Mouse (Mus musculus) cerebral cortex, adult 2 months (tissue): ENCODE measurements around the gene Hist1h3a.

Source experiments
- WGBS: fragments of 180-500 bp; shearing (Covaris S2); methylation state at CpG from one replicate; pipeline ENCODE4 v1.1.7; 2018; 5-methylcytosine and 5-hydroxymethylcytosine counted together

Gene Hist1h3a

DNA sequence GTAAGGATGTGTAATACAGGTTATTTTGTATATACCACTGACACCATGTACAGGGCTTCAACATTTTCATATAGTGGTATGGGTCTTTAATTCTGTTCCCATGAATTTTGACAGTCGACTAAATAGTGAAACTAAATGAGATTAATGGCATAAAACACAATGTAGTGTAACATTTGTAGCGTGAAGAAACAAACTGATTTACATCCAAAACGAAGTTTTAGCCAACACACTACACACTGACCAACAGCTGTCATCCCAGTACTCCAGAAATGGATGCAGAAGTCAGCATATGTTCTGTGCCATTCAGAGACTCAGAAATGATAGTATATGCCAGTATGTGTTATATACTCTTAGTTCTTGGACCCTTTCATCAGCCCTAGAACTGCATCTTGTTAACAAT lies 4.3 kb downstream of the Hist1h3a start:
- WGBS: 51% methylated on average over 3 of the region's 3 CpGs

GRCm38 (mm10) chr13:23757211-23757773 lies 4.9 kb downstream of the Hist1h3a start:
- WGBS: 2% methylated on average over 18 of the region's 23 CpGs

GRCm38 (mm10) chr13:23756790-23757189 lies 5.4 kb downstream of the Hist1h3a start, which contains the start of gene Hist1h4b:
Gene Hist1h4b (plus strand): TSS chr13:23757013.
- WGBS: under 1% methylated on average over 21 of the region's 22 CpGs

GRCm38 (mm10) chr13:23753314-23754078 lies 8.7 kb downstream of the Hist1h3a start:
- WGBS: 56% methylated on average over 4 of the region's 4 CpGs

- 15% methylated on average over 6 of the region's 6 CpGs for WGBS
Measured at GRCm38 (mm10) chr13:23752742-23753172, 9.4 kb downstream of the Hist1h3a start.

DNA sequence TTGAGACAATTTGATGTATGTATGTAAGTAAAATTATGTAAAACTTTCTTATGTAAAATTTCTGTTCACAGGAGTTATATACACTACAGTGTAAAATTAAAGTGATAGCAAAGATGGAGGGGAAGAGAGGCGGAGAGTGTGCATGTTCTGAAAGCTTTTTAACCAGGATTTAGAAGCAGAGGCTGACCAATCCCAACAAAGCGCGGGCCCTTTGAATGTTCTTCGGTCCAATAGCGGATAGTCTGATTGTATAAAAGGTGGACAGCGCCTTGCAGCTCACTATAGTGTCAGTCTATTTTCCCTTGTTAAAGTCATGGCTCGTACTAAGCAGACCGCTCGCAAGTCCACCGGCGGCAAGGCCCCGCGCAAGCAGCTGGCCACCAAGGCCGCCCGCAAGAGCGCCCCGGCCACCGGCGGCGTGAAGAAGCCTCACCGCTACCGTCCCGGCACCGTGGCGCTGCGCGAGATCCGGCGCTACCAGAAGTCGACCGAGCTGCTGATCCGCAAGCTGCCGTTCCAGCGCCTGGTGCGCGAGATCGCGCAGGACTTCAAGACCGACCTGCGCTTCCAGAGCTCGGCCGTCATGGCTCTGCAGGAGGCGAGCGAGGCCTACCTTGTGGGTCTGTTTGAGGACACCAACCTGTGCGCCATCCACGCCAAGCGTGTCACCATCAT lies 10.0 kb downstream of the Hist1h3a start, which contains the start of gene Hist1h3b:
TSS of gene Hist1h3b (plus strand) at position 201 of the 675 bp plus-strand sequence.
- WGBS: under 1% methylated on average over 21 of the region's 47 CpGs

DNA sequence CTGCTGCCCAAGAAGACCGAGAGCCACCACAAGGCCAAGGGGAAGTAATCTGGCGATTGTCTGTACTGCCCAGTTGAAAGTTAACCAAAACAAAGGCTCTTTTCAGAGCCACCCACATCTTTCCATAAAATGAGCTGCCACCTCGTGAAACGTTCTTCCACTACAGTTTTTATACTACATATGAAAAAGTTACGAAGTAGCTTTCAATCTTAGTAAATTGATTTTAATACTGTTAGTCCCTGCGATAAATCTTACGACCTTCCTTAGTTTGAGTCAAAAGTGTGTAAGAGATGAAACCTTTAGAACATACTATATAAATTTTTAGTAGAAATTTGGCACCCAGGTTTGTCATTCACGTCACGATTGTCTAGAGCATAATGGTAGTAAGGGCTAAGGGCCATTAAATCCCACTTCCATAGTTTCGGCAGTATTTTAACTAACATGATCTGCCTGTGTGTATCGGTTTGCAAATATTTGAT lies 10.7 kb downstream of the Hist1h3a start:
- under 1% methylated on average over 11 of the region's 11 CpGs for WGBS

DNA sequence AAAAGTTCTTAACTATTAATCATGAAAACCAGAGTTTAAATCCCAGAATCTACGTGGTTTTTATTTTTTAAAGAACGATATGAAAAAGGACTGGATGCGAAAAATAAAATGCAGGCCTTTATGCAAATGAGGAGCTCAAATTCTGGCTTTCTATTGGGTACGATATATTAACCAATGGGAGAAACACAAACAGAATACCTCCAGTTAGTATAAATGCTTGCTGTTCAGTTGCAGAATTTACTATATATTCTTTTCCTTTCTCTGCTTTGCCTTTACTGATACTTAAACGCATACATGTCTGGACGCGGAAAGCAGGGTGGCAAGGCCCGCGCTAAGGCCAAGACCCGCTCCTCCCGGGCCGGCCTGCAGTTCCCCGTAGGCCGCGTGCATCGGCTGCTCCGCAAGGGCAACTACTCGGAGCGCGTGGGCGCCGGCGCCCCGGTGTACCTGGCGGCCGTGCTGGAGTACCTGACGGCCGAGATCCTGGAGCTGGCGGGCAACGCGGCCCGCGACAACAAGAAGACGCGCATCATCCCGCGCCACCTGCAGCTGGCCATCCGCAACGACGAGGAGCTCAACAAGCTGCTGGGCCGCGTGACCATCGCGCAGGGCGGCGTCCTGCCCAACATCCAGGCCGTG lies 11.2 kb downstream of the Hist1h3a start, which contains the start of gene Hist1h2ab:
TSS of gene Hist1h2ab (plus strand) at position 288 of the 639 bp plus-strand sequence.
- WGBS: under 1% methylated on average over 34 of the region's 47 CpGs

DNA sequence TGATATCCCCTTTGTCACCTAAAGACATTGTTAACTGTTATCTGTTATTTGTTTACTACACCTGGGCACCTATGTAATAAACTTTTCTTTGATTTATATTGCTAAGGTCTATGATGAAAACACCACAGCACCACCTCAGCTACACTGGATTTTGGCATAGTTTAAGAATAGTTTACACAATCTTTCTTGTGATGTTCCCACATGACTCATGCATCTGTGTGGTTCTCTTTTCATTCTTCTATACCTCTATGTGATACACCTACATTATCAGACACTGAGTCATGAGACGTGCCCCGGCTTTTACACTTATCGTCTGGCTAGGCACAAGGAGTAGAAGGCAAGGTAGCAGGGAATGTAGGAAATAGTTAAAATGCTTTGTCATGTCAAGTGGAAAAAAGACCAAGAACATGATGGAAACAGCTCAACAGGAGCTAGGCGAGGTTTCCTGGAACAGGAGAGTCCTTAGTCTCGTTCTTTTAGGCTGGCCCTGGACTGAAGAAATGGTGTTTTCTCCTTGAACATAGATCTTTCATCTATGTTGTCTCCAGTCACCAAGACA lies 12.5 kb downstream of the Hist1h3a start:
- WGBS: 93% methylated on average over 5 of the region's 5 CpGs

GRCm38 (mm10) chr13:23747892-23748288 lies 14.3 kb downstream of the Hist1h3a start:
- 8% methylated on average over 4 of the region's 4 CpGs for WGBS

DNA sequence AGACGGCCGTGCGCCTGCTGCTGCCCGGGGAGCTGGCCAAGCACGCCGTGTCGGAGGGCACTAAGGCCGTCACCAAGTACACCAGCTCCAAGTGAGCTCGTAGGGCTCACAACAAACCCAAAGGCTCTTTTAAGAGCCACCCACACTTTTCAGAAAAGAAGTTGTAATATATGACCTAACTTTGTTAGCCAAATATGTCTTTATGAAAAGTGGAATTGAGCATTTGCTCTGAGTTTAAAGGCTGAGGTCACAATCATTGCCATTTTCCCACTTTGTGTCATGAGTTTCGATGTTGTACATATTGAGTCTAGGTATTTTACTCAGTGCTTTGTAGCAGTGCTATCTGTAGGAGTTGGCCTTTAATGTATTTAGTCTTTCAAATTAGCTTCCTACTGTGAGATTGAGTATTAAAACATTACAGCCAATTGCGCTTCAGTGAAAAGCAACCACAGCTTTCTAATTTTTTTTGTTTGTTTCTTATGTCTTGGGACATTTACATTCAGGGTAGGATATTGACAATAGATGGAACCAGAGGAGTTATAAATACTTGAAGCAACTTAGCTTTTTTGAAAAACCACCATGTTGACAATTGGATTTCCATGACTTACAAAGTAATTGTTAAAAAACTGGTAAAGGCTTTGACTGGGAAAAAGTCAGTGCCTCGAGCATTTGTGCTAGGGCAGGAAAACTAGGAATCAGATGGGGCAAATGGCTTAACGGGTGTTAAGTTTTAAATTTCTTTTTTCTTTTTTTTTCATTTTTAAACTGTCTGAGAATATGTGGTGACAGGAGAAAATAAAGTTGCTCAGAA lies 14.9 kb downstream of the Hist1h3a start:
- 6% methylated on average over 13 of the region's 13 CpGs for WGBS

DNA sequence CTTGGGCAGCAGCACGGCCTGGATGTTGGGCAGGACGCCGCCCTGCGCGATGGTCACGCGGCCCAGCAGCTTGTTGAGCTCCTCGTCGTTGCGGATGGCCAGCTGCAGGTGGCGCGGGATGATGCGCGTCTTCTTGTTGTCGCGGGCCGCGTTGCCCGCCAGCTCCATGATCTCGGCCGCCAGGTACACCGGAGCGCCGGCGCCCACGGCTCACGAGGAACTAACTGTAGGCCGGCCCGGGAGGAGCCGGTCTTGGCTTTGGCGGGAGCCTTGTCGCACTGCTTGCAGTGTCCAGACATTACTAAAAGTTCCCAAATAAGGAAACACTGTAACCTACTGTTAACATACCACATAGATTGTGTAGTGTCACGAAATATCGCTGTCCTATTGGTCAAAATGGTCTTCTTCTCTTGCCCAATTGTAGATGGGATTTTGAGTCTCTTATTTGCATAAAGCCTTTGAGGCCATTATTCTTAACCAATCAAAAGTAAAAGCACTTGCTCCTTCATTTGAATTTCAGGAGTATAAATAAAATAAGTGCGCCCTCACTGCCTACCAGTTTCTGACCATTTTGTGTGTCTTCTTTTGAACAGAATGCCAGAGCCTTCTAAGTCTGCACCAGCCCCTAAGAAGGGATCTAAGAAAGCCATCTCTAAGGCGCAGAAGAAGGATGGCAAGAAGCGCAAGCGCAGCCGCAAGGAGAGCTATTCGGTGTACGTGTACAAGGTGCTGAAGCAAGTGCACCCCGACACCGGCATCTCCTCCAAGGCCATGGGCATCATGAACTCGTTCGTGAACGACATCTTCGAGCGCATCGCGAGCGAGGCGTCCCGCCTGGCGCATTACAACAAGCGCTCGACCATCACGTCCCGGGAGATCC lies 15.7 kb downstream of the Hist1h3a start, which contains the start of gene Hist1h2bb:
TSS of gene Hist1h2bb (plus strand) at position 534 of the 880 bp plus-strand sequence.
- 1% methylated on average over 45 of the region's 58 CpGs for WGBS

- WGBS: under 1% methylated on average over 26 of the region's 28 CpGs
Measured at GRCm38 (mm10) chr13:23745381-23746161, 16.6 kb downstream of the Hist1h3a start, which contains the start of gene Hist1h3c. Gene Hist1h3c (minus strand): TSS chr13:23745602.

- 11% methylated on average over 16 of the region's 36 CpGs for WGBS
Measured at GRCm38 (mm10) chr13:23744421-23745380, 17.5 kb downstream of the Hist1h3a start.

DNA sequence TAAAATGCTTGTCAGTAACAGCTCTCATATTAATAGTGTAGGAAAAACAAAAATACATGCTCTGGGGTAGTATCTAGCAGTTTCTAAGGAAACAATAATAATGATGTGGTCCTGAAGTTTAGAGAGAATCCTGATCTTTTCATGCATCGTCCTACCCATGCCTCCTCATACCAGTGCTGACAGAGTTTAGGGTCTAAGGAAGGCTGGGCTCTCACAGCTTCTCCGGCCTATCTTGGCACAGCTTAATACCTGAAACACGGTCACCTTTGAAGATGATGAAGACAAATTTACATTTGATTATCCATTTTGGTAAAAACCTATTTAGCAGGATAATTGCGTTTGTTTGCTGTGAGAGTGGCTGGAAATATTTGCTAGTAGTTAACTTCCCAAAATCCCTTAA lies 18.2 kb downstream of the Hist1h3a start:
- 56% methylated on average over 4 of the region's 4 CpGs for WGBS

DNA sequence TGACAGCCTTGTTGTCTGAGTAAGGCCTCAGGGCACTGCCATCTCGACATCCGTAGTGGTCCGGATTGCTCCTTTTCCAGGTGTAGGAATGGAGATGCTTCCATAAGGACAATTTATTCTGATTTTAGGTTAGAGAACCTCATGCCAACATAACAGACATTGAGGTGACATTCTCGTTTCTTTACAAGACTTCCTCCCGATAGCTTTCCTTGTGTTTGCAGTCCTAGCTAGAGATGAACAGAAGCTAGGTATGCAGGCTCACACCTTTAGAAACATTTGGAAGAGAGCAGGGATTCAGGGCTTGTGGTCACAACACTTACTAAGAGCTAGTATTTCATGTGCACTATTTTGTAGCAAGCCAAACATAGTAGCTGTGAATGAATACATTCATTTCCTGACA lies 19.0 kb downstream of the Hist1h3a start:
- WGBS: 79% methylated on average over 5 of the region's 5 CpGs

- WGBS: 70% methylated on average over 5 of the region's 5 CpGs
Measured at GRCm38 (mm10) chr13:23740910-23741309, 21.3 kb downstream of the Hist1h3a start.
